Mouse (Mus musculus) adrenal gland, adult 8-10 months (tissue): ENCODE results near the gene 6430548M08Rik. TPM values are rescaled to one million over a fixed set of nuclear protein-coding genes. Genes with fewer than 3 reads are reported as not detected.
A peak's percentile ranks its signal among the peaks of the same experiment; 100 is the strongest.

Experiments
- DNase-seq: peaks from one replicate; pipeline ENCODE4 v3.0.0; 2022
- total RNA-seq, 4 experiments: library from RNA; stranded (reverse); gene quantifications; 2 replicates each; pipeline ENCODE4 v1.2.4; 2022

6430548M08Rik gene
- total RNA-seq, 4 experiments from 2014 or later: 110 to 182 (median 142) TPM

DNA sequence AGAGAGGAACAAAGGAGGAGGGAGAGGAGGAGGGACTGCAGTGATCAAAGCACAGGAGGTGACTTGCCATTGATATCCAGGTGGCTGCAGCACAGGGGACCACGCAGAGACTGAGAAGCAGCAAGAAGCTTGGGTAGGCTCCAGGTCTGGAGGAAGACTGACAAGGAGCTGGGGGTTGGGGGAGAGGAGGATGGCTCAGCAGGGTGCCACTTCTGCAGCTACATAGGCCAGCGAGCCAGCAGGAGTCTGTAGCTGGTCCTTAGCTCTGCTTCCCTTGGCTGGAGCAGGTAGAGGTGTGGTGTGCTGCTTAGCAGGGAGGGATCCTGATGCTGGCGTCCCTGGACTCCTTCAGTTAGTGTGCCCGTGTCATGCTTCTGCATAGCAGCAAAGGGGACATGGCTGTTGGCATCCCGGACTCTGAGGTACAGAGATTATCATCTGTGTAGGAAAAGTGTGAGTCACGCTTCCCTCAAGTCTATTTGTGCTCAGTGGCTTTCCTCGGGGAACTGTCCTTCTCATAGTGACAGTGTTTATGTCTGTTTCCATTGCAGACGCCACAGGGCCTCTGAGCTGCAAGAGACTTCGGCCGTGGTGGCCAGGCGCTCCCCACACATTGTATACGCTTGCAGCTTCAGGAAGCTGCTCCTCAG lies 30.8 kb downstream of the 6430548M08Rik start:
- DNase-seq: peak; percentile 49

DNA sequence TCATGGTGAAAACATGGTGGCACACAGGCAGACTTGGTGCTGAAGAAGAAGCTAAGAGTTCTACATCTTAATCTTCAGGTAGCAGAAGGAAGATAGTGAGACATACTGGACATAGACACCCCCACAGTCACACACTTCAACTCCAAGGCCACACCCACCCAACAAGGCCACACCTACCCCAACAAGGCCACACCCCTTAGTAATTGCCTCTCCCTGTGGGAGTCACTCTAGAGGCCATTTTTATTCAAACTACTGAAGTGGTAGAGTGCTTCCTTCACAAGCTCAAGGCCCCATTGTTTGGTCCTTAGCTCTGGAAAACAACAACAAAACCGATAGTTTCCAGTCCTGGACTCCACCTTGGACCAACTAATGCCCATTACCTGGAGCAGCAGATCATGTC lies 32.1 kb downstream of the 6430548M08Rik start:
- DNase-seq: no peak

GRCm38 (mm10) chr8:120150028-120150427 lies 36.1 kb downstream of the 6430548M08Rik start:
- no peak for DNase-seq

DNA sequence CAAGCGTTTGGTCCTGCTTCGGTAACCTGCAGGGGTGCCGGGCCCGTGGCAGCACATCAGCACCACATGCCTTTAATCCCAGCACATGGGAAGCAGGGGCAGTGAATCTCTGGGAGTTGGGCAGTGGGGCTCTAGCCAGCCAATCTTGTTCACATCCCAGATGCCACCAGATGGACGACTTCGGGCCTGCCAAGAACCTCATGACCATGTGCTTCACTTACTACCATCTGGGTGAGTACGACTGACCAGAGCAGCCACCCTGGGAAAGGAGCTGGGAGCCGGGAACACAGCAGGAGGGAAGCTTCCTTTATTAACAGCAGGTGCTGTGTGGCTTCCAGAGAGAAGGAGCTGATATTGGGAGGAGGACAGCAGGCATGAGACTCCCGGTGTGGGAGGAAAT lies 37.2 kb downstream of the 6430548M08Rik start:
- no peak for DNase-seq

DNA sequence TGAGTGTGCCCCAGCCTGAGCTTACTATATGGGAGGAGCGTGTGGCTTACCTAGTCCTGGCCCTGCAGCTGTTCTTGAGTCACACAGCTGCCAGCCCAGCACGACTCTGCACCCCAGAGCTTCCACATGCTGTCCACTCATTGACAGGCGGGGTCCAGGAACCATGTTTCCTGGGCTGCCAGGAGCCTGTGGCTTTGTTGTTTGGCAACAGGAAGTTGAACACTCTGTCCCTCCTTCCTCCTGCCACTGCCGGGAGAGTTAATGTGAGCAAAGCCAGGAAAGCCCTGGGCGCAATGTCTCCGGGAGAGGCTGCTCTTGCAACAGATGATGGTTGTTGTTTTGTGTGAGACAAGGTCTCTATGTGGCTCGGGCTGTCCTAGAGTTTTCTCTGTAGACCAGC lies 38.7 kb downstream of the 6430548M08Rik start:
- peak; percentile 67 for DNase-seq

GRCm38 (mm10) chr8:120160366-120160765 lies 46.4 kb downstream of the 6430548M08Rik start:
- DNase-seq: no peak

GRCm38 (mm10) chr8:120161658-120162403 lies 47.9 kb downstream of the 6430548M08Rik start:
- peak; percentile 80 for DNase-seq

- DNase-seq: no peak
These were observed 48.4 kb downstream of the 6430548M08Rik start for GRCm38 (mm10) chr8:120162404-120162752.

- no peak for DNase-seq
These were observed 49.4 kb downstream of the 6430548M08Rik start for GRCm38 (mm10) chr8:120163376-120163775.

- no peak for DNase-seq
These were observed 50.1 kb downstream of the 6430548M08Rik start for GRCm38 (mm10) chr8:120164026-120164425.

- DNase-seq: no peak
These were observed 53.2 kb downstream of the 6430548M08Rik start for GRCm38 (mm10) chr8:120167136-120167535.

DNA sequence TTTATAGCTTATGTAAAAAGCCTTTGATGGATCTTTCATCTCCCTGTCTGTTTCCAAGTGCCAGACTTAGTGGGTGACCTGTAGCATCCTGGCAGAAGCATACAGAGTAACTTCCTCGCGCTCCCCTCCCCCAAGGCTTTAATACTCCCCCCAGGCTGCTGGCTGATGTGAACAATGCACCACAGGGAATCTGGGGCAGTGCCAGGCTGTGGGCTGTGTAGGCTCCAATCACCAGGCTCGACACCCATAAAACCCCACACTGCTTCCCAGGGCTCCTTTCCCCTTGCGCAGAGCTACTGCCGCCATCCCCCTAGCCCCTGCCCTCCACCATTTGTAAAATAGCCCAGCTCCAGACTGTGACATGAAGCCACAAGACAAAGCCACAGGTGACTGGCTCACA lies 53.9 kb downstream of the 6430548M08Rik start:
- DNase-seq: no peak

DNA sequence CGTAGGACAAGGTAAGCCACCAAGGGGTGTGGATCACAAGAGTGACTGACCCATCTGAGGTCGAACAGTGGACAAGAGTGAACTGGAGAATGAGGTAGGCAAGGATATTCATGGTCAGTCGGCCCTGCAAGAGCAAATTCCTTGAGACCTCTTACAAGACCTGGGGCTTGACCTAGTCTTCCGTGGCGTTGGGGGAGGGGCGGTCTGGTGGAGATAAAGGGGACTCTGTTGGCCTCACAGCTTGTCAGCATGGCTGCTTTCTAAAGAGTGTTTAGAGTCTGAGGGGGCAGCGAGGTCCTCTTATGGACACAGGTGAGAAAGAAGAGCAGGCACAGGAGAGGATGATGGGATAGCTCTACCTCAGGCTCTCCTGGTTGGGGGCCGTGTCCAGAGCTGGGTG lies 55.2 kb downstream of the 6430548M08Rik start:
- DNase-seq: no peak

- no peak for DNase-seq
These were observed 59.2 kb downstream of the 6430548M08Rik start for GRCm38 (mm10) chr8:120173195-120173594.

- no peak for DNase-seq
These were observed 60.7 kb downstream of the 6430548M08Rik start for GRCm38 (mm10) chr8:120174606-120175005.

- DNase-seq: no peak
These were observed 62.7 kb downstream of the 6430548M08Rik start for GRCm38 (mm10) chr8:120176605-120177004.

GRCm38 (mm10) chr8:120177318-120178123 lies 63.6 kb downstream of the 6430548M08Rik start, which contains the start of gene Fam92b:
Gene Fam92b, minus strand, starts transcription at chr8:120177466.
- DNase-seq: no peak

DNA sequence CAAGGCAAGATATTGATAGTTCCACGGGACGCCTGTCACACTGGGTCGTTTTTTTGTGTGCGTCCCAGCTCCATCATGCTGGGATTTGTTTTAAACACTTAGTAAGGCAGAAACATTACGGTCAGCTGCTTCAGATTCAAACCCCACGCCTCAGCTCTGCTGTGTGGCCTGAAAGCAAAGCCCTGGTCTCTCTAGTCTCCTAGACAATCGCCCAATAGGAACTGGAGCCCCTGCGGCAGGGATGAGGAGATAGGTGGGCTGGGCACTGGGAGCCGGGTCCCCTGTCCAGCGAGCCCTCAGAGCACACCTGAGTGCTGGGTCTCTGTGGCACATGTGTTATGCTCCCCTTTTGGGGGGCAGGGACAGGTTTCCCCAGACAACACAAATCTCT lies 64.2 kb downstream of the 6430548M08Rik start:
- DNase-seq: no peak

DNA sequence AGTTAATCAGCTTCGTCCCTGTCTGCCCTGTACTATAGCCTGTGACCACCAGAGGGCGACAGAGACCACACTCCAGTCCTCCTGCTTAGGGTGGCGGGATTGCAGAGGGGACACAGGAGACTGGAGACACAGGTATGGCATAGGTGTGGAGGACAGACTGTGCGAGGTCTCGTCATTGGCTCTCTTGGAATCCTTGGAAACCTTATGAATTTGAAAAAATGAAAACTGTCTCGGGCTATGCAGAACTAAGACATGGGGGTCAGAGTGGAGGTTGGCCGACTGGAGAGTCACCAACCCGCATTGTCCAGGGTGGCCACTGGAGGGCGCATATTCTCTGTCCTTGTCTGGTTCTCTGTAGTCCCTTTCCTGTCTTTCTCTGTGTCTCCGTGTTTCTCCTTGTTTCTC lies 65.1 kb downstream of the 6430548M08Rik start:
- DNase-seq: peak; percentile 86

GRCm38 (mm10) chr8:120180445-120180970 lies 66.6 kb downstream of the 6430548M08Rik start:
- no peak for DNase-seq

GRCm38 (mm10) chr8:120181274-120181673 lies 67.3 kb downstream of the 6430548M08Rik start:
- DNase-seq: no peak

- DNase-seq: no peak
These were observed 68.0 kb downstream of the 6430548M08Rik start for GRCm38 (mm10) chr8:120181861-120182414.

DNA sequence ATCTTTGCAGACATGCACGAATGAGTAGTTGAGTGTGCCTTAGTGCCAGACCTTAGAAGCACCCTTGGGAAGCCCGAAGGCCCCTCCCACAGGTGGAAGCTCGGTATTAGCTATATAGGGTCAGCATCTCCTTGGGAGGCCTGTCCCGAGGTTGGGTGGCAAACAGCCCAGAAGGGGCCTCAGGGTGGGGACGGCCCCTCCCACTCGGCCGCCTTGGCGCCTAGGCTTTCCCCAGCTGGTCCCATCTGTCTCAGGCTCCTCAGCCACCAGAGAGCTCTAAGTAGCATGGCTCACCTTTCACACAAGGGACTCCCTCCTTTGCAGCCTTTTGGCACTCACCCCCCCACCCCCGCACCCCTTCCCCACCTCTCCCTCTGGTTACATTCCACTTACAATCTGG lies 70.4 kb downstream of the 6430548M08Rik start:
- no peak for DNase-seq
